Mouse (Mus musculus) lung, adult 2 months (tissue): Measurements from ENCODE around the gene Kcnj6. TPM values are rescaled to one million over a fixed set of nuclear protein-coding genes. Genes with fewer than 3 reads are reported as not detected.

Source experiments
- DNase-seq: peaks from one replicate; pipeline ENCODE4 v3.0.0; 2022
- H3K4me1 ChIP-seq: fragments of 200-500 bp; 2 replicates; pipeline ENCODE4 v1.6.1; 2011; ENCODE audit warnings: low read length; ENCODE audit not compliant: control insufficient read depth, insufficient read depth
- H3K4me3 ChIP-seq: fragments of 200-500 bp; replicated peaks from 2 replicates; pipeline ENCODE3; 2011; ENCODE audit warnings: low read depth, mild to moderate bottlenecking, control low read depth, low read length; ENCODE audit errors: extremely low read depth
- CTCF ChIP-seq: fragments of 200-500 bp; IDR thresholded peaks from 2 replicates; pipeline ENCODE4 v1.5.1; 2011; ENCODE audit warnings: mild to moderate bottlenecking, low read length, control low read depth; ENCODE audit not compliant: insufficient read depth
- POLR2A ChIP-seq: fragments of 200-500 bp; IDR thresholded peaks from 2 replicates; pipeline ENCODE4 v1.6.1; 2011; ENCODE audit warnings: low read depth, mild to moderate bottlenecking, control low read depth, low read length, borderline replicate concordance; ENCODE audit errors: extremely low read depth
- WGBS: fragments of 180-500 bp; shearing (Covaris S2); methylation state at CpG from one replicate; pipeline ENCODE4 v1.1.7; 2018; 5-methylcytosine and 5-hydroxymethylcytosine counted together
- polyA plus RNA-seq: library from polyadenylated mRNA; depleted of rRNA; stranded (reverse); fragments of >200 nt; gene quantifications from 2 replicates; pipeline ENCODE4 v1.2.3, GENCODE M21; 2012

Kcnj6 gene
- polyA plus RNA-seq, 1 experiment: not detected

- H3K4me3 ChIP-seq: no peak overlapping the region
- WGBS: 71% methylated on average over 9 of the region's 9 CpGs
- DNase-seq: no peak
- no peaks in the 10 kb centered on the region for H3K4me1 ChIP-seq
- no peak for TF ChIP-seq POLR2A
- TF ChIP-seq CTCF: no peak
Observed at GRCm38 (mm10) chr16:94986731-94987130, 10.8 kb downstream of the Kcnj6 start.

- Histone ChIP-seq H3K4me1 (no peaks in the 10 kb centered on the region), H3K4me3 (no peak overlapping the region)
- WGBS: 94% methylated on average over 3 of the region's 3 CpGs
- DNase-seq: no peak
- TF ChIP-seq CTCF: no peak
- no peak for TF ChIP-seq POLR2A
Observed at GRCm38 (mm10) chr16:94984263-94984662, 13.2 kb downstream of the Kcnj6 start.

DNA sequence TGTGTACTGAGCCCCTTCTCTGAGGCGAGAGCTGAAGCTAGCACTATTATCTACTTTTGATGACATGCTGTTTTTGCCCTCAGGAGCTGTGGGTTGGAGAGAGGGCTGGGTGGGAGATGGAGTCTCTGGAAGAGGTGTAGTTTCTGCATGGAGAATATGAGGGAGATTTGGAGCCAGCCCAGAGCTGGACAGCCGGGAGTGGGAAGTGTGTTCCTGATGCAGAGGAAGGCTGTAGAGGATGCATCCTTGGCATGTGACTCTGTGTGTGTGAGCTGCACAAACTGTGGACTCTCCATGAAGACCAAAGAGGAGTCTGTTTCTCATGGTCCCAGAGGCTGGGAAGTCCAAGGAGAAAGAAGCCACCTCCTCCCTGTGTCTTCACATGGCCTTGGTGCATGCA, 17.1 kb downstream of the Kcnj6 start:
- WGBS: 78% methylated on average over 2 of the region's 2 CpGs
- TF ChIP-seq POLR2A: no peak
- Histone ChIP-seq H3K4me1 (no peaks in the 10 kb centered on the region), H3K4me3 (no peak overlapping the region)
- no peak for DNase-seq

GRCm38 (mm10) chr16:94979499-94979898, 18.0 kb downstream of the Kcnj6 start:
- 58% methylated on average over 9 of the region's 9 CpGs for WGBS
- Histone ChIP-seq H3K4me1 (no peaks in the 10 kb centered on the region), H3K4me3 (no peak overlapping the region)
- no peak for DNase-seq
- no peak for TF ChIP-seq POLR2A
- no peak for TF ChIP-seq CTCF

DNA sequence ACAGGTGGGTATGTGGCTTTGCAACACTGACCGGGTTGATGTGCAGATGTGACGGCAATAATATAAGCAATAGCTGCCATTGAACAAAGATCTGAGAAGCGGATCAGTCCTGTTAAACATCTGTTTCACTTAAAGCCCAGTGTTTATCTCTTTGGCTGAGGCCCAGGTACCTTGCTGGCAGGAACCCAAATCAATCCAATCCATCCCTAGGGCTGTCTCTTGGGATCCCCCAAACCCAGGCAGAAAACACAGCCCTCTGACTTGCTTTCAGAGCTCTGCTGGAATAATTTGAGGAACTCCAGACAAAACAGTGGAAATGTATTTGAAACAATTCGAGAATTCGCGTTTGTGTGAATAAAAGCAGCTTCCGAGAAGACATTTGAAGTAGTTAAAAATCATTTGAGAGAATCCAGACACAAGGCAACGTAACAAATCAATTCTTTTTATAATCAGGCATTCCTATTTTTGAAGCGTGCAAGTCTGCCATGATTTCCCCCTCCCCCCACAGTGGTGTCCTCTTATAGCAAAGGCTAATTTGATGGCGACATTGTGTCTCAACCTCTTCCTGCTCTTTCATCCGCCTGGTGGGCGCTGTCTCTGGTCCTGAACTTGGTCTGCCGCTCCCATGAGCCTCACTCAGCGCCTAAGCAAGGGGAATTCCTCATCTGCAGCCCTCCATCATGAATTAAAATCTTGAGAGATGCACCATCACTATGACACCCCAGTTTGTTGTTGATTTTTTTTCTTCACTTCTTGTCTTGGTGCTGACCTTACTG, 25.2 kb downstream of the Kcnj6 start:
- Histone ChIP-seq H3K4me3 (no peak overlapping the region), H3K4me1 (no peaks in the 10 kb centered on the region)
- TF ChIP-seq POLR2A (no peak), CTCF (no peak)
- DNase-seq: no peak
- 39% methylated on average over 14 of the region's 14 CpGs for WGBS

GRCm38 (mm10) chr16:94968941-94969340, 28.6 kb downstream of the Kcnj6 start:
- no peak for TF ChIP-seq POLR2A
- no peak for TF ChIP-seq CTCF

DNA sequence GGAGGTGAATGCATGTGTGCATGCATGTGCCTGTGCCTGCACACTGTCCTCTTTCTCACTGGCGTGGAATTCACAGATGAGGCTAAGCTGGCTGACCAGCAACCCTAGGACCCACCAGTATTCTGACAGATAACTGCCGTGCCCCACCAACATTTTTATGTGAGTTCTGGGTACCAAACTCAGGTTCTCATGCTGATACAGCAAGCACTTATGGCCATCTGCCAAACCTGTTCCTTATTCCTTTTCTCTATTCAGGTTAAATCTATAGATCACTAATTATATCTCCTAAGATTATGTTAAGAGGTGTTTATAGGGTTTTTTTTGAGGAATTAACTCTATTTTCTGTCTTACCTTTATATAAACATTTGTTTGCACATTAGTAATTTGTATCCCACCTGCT, 29.0 kb downstream of the Kcnj6 start:
- no peaks in the 10 kb centered on the region for H3K4me1 ChIP-seq
- TF ChIP-seq POLR2A (no peak), CTCF (no peak)
- no peak overlapping the region for H3K4me3 ChIP-seq
- no peak for DNase-seq
- WGBS: 77% methylated on average over 2 of the region's 2 CpGs

More at GRCm38 (mm10) chr16:94968941-94969340, 28.6 kb downstream of the Kcnj6 start:
- no peak overlapping the region for H3K4me3 ChIP-seq
- no peak for DNase-seq
- WGBS: 49% methylated on average over 6 of the region's 6 CpGs
- H3K4me1 ChIP-seq: no peaks in the 10 kb centered on the region

DNA sequence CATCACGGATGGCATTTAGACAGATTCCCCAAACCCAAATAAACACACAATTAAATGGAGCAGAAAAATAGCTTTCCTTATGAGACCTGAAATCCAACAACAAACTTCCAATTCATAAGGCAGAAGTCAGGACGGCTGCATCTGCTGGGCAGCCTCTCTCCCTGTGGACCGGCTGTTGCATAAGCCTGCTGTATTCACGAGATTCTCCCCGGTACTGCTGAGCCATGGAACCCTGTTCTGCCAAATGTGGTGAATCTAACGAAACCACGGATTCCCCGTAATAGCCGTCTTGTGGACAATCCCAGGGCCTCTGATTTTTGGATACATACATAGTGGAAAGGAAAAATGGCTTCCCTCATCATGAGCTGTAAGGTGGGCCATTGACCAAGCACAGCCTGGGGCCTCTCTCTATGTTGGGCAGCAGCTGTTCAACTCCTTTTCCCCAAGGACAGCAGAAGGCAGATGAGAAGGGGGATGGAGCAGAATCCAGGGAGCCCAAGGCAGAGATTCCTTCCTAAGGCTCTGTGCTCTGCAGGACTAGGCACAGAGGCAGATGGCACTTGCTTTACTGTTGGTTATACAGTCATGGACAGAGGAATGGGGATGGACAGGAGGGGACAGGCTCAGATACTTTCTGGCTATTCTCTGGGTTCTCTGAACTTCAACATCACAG, 40.2 kb downstream of the Kcnj6 start:
- no peak for DNase-seq
- TF ChIP-seq CTCF (no peak), POLR2A (no peak)
- H3K4me1 ChIP-seq: no peaks in the 10 kb centered on the region
- WGBS: 82% methylated on average over 9 of the region's 9 CpGs
- no peak overlapping the region for H3K4me3 ChIP-seq

GRCm38 (mm10) chr16:94956410-94956809, 41.1 kb downstream of the Kcnj6 start:
- 81% methylated on average over 6 of the region's 6 CpGs for WGBS
- Histone ChIP-seq H3K4me3 (no peak overlapping the region), H3K4me1 (no peaks in the 10 kb centered on the region)
- no peak for DNase-seq
- no peak for TF ChIP-seq CTCF
- no peak for TF ChIP-seq POLR2A

GRCm38 (mm10) chr16:94953294-94953693, 44.2 kb downstream of the Kcnj6 start:
- DNase-seq: no peak
- Histone ChIP-seq H3K4me3 (no peak overlapping the region), H3K4me1 (no peaks in the 10 kb centered on the region)
- 56% methylated on average over 1 of the region's 1 CpGs for WGBS
- TF ChIP-seq POLR2A (no peak), CTCF (no peak)
